Mouse (Mus musculus): ENCODE measurements at regions not wholly inside any gene's neighbourhood (a gene's known extent, or its start where the extent isn't known, plus 50 kb on each side); places are given as distances from the start of the nearest gene placed in this dataset.
A peak's percentile ranks its signal among the peaks of the same experiment; 100 is the strongest.

DNA sequence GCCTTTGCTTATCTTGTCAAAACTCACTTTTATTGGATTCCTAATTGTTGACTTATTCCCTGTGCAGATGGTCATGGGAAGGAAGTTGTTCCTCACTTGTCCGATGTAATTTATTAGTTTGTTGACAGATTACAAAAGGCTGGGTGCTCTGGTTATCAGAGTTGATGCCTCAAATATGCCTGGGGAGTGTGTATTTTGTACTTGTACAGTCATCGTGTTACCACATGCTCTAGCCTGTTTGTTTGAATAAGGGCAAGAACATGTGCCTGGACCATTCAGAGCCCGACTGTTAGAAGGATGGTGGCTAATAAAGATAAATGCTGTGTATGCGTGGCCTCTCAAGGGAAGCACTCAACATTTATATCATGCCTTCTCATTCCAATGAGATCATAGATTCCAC, 288.0 kb downstream of the Trim52 start:
- Histone ChIP-seq H3K27me3 (ENCODE audit: control insufficient read depth, insufficient read depth, low read length) (no peaks in the 10 kb centered on the region), H3K27ac (ENCODE audit: low read depth, low read length) (no peak overlapping the region), H3K9me3 (ENCODE audit: control insufficient read depth, low read length) (no peaks in the 10 kb centered on the region), H3K9ac (ENCODE audit: low read length) (no peak overlapping the region), H3K36me3 (ENCODE audit: control insufficient read depth, insufficient read depth, low read length) (no peaks in the 10 kb centered on the region), H3K4me2 (ENCODE audit: low read depth) (no peak overlapping the region), H3K4me1 (ENCODE audit: control insufficient read depth, insufficient read depth, low read length) (no peaks in the 10 kb centered on the region), H3K4me3 (ENCODE audit: low read depth, low read length) (no peak overlapping the region)
- WGBS: 70% methylated on average over 4 of the region's 4 CpGs
- DNase-seq (ENCODE audit: low spot score): no peak
- no peak for ATAC-seq (ENCODE audit: insufficient read depth, low FRiP score, low TSS enrichment)

DNA sequence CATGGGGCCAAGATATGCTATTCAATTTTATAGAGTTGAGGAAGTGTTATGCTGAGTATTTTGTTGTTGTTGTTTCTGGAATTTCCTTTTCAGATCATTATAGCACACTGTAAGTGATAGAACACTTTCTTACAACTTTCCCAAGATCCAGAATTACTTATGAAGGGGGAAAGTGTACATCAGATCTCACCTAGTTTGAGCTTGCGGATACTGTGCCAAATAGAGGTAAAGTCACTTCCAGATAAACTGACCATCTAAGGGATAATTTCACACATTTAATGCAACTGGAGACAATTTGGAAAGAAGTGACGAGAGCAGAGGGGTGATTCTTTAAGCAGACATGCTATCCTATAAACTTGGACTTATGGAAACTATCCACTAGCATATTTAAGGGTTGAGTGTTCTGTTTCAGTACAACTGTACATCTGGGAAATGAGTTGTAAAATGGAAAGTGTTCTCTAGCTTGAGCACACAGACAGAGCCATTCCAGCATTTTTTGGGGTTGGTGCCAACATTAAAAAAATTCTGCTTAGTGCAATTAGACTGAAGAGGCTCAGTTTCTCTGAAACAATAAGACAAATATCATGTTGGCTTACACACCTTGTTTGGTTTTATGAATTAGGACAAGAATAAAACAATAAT, 307.0 kb downstream of the Trim52 start:
- DNase-seq (ENCODE audit: low spot score) (no peak), ATAC-seq (ENCODE audit: insufficient read depth, low FRiP score, low TSS enrichment) (no peak)
- no peak overlapping the region for H3K4me2 ChIP-seq (ENCODE audit: low read depth)
- H3K36me3 ChIP-seq (ENCODE audit: control insufficient read depth, insufficient read depth, low read length): no peaks in the 10 kb centered on the region
- no peaks in the 10 kb centered on the region for H3K4me1 ChIP-seq (ENCODE audit: control insufficient read depth, insufficient read depth, low read length)
- H3K27me3 ChIP-seq (ENCODE audit: control insufficient read depth, insufficient read depth, low read length): no peaks in the 10 kb centered on the region
- WGBS: 96% methylated on average over 2 of the region's 2 CpGs
- H3K4me3 ChIP-seq (ENCODE audit: low read depth, low read length): no peak overlapping the region
- no peak overlapping the region for H3K27ac ChIP-seq (ENCODE audit: low read depth, low read length)
- no peaks in the 10 kb centered on the region for H3K9me3 ChIP-seq (ENCODE audit: control insufficient read depth, low read length)
- H3K9ac ChIP-seq (ENCODE audit: low read length): no peak overlapping the region

DNA sequence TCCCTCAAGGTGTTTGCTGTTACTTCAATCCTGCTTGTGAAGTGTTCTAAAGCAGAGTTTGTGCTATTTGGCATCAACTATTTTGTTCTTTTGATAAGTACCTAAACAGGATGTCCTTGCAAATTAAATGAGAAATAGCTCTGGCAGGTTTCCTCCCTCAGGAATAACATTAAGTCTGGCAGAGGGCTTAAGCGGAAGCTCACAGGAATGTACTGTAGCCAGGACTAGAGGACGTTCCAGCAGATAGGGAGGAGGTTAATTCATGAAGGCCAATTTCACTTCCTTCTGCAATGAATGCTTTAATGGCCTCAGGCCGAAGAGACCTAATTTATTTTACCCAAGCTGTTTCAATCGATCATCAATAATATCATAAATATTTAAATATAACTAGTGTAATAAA, 318.7 kb downstream of the Trim52 start:
- ATAC-seq (ENCODE audit: insufficient read depth, low FRiP score, low TSS enrichment) (no peak), DNase-seq (ENCODE audit: low spot score) (no peak)
- WGBS: 61% methylated on average over 4 of the region's 4 CpGs
- Histone ChIP-seq H3K9ac (ENCODE audit: low read length) (no peak overlapping the region), H3K4me2 (ENCODE audit: low read depth) (no peak overlapping the region), H3K27ac (ENCODE audit: low read depth, low read length) (no peak overlapping the region), H3K9me3 (ENCODE audit: control insufficient read depth, low read length) (no peaks in the 10 kb centered on the region), H3K4me1 (ENCODE audit: control insufficient read depth, insufficient read depth, low read length) (no peaks in the 10 kb centered on the region), H3K4me3 (ENCODE audit: low read depth, low read length) (no peak overlapping the region), H3K36me3 (ENCODE audit: control insufficient read depth, insufficient read depth, low read length) (no peaks in the 10 kb centered on the region), H3K27me3 (ENCODE audit: control insufficient read depth, insufficient read depth, low read length) (no peaks in the 10 kb centered on the region)

DNA sequence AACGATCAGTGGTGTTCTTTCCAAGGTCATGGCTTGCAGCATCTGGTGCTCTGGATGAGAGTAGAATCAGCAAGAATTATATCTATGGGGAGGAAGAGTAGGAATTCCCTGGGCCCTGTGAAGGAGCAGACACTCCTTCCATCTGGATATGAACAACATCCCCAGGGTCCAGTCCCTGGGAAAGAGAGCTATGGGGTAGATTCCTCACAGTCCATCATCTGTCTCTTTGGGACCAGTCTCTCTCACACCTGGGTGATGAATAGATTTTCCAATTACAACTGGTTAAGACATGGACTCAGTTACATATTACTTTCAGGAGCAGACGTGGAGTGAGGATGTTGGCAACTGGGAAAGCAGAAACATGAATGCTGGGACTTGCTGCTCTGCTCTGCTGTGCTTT, 322.6 kb downstream of the Trim52 start:
- DNase-seq (ENCODE audit: low spot score): no peak

DNA sequence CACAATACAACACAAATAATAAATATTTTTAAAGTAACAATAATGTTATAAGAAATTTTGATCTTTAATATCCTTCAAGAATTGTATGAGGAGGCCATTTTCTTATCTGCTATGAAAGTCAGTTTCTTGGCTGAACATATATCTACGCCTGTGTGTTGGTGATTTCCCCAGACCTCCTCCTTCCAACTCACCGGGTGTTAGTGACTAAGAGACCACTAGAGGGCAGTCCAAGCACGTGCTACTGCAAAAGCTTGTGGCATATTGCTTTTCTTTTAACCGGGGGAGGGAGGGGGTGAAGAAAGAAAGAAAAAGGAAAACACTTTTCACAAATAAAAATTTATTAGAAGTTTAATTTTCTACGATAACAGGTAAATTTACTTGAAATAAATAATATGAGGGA, 333.3 kb downstream of the Trim52 start:
- H3K36me3 ChIP-seq (ENCODE audit: control insufficient read depth, insufficient read depth, low read length): no peaks in the 10 kb centered on the region
- H3K27ac ChIP-seq (ENCODE audit: low read depth, low read length): no peak overlapping the region
- H3K9me3 ChIP-seq (ENCODE audit: control insufficient read depth, low read length): no peaks in the 10 kb centered on the region
- WGBS: 19% methylated on average over 5 of the region's 5 CpGs
- no peak overlapping the region for H3K4me3 ChIP-seq (ENCODE audit: low read depth, low read length)
- H3K4me1 ChIP-seq (ENCODE audit: control insufficient read depth, insufficient read depth, low read length): no peaks in the 10 kb centered on the region
- H3K27me3 ChIP-seq (ENCODE audit: control insufficient read depth, insufficient read depth, low read length): no peaks in the 10 kb centered on the region
- DNase-seq (ENCODE audit: low spot score) (peak; percentile 54), ATAC-seq (ENCODE audit: insufficient read depth, low FRiP score, low TSS enrichment) (peak; percentile 50; the same call in 1 of the 2 replicates)
- no peak overlapping the region for H3K9ac ChIP-seq (ENCODE audit: low read length)
- H3K4me2 ChIP-seq (ENCODE audit: low read depth): no peak overlapping the region

More for the DNA sequence above, 322.6 kb downstream of the Trim52 start:
- H3K9me3 ChIP-seq (ENCODE audit: control insufficient read depth, low read length): no peaks in the 10 kb centered on the region
- no peak overlapping the region for H3K4me3 ChIP-seq (ENCODE audit: low read depth, low read length)
- no peak for ATAC-seq (ENCODE audit: insufficient read depth, low FRiP score, low TSS enrichment)
- H3K4me1 ChIP-seq (ENCODE audit: control insufficient read depth, insufficient read depth, low read length): no peaks in the 10 kb centered on the region
- 56% methylated on average over 2 of the region's 2 CpGs for WGBS
- H3K27ac ChIP-seq (ENCODE audit: low read depth, low read length): no peak overlapping the region
- H3K27me3 ChIP-seq (ENCODE audit: control insufficient read depth, insufficient read depth, low read length): no peaks in the 10 kb centered on the region
- H3K36me3 ChIP-seq (ENCODE audit: control insufficient read depth, insufficient read depth, low read length): no peaks in the 10 kb centered on the region
- no peak overlapping the region for H3K4me2 ChIP-seq (ENCODE audit: low read depth)
- no peak overlapping the region for H3K9ac ChIP-seq (ENCODE audit: low read length)

DNA sequence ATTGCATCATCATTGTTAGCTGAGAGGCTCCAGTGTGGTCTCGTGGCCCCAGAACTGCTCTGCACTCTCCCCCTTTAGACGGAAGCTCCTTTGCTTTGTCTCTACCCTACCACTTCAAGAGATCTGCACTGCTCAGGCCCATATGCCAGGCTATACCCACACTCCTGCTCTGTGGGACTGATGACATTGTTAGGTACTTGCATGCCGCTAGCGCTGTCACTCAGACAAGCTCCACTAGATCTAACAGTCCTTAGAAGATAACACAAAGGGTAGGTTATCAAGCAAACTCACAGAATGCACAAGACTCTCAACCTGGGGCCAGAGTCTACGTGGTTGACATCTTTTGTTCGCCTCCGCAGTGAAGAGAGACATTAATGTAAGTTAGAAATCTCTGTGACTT, 383.1 kb downstream of the Trim52 start:
- no peaks in the 10 kb centered on the region for H3K4me1 ChIP-seq (ENCODE audit: control insufficient read depth, insufficient read depth, low read length)
- H3K9me3 ChIP-seq (ENCODE audit: control insufficient read depth, low read length): no peaks in the 10 kb centered on the region
- WGBS: 87% methylated on average over 7 of the region's 7 CpGs
- H3K27me3 ChIP-seq (ENCODE audit: control insufficient read depth, insufficient read depth, low read length): no peaks in the 10 kb centered on the region
- no peak overlapping the region for H3K4me2 ChIP-seq (ENCODE audit: low read depth)
- no peak overlapping the region for H3K27ac ChIP-seq (ENCODE audit: low read depth, low read length)
- no peaks in the 10 kb centered on the region for H3K36me3 ChIP-seq (ENCODE audit: control insufficient read depth, insufficient read depth, low read length)
- no peak for ATAC-seq (ENCODE audit: insufficient read depth, low FRiP score, low TSS enrichment)
- no peak overlapping the region for H3K9ac ChIP-seq (ENCODE audit: low read length)
- no peak overlapping the region for H3K4me3 ChIP-seq (ENCODE audit: low read depth, low read length)
- no peak for DNase-seq (ENCODE audit: low spot score)

DNA sequence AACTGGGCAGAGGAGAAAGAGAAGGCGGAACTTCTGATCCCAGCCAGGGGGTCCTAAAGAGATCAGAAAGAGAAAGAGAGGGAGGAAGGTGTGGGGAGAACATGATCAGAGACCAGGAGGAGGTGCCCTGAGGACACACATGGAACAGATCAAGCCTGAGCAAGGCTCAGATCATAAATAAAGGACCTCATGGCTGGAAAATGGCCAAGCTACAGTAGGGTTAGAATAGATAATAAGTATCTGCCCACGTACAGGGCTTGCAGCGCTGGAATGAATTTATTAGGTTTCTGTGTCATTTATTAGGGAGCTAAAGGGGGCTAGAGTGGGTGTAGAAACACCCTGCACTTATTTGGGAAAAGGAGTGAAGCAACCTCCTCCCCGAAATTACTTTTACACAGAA, 385.4 kb downstream of the Trim52 start:
- no peak for DNase-seq (ENCODE audit: low spot score)

DNA sequence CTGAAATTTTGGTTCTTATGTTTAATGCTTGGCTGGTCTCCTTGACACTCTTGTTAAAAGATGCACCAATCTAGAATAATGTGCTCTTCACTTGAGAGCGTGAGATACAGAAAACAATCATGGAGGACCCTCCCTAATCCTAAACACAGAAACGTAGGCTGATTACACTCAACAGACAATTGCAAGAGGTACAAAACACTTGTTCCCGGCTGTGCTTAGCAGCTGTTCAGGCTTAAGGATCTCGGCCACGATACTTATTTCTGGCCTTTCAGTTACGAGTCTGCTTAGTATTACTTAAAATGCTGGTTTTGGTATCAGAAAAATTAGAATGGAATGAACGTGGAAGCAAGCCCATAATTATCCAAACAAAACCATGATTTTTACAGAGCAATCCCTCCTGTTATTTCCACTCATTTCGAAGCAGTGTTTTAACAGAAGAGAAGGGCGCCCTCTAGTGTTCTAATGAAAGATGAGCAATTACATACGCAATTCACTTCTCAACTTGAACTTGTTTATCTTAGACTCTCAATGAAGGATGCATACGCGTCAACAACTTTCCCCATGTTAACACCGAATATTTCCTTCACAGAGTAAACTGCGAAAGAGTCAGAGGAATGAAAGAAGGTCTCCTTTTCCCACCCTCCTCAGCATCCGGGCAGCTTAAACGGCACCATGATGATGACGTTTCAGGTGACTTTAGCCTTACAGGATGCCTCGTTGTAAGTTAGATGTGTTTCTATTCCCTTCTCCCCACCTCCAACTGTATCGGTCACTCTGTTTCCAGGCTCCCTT, 394.5 kb downstream of the Trim52 start:
- Histone ChIP-seq H3K4me1 (ENCODE audit: control insufficient read depth, insufficient read depth, low read length) (no peaks in the 10 kb centered on the region), H3K36me3 (ENCODE audit: control insufficient read depth, insufficient read depth, low read length) (no peaks in the 10 kb centered on the region; the same call in 1 of the 2 replicates), H3K9me3 (ENCODE audit: control insufficient read depth, low read length) (no peaks in the 10 kb centered on the region), H3K4me2 (ENCODE audit: low read depth) (no peak overlapping the region), H3K4me3 (ENCODE audit: low read depth, low read length) (no peak overlapping the region), H3K27me3 (ENCODE audit: control insufficient read depth, insufficient read depth, low read length) (no peaks in the 10 kb centered on the region), H3K9ac (ENCODE audit: low read length) (no peak overlapping the region), H3K27ac (ENCODE audit: low read depth, low read length) (no peak overlapping the region)
- WGBS: 52% methylated on average over 19 of the region's 19 CpGs
- no peak for ATAC-seq (ENCODE audit: insufficient read depth, low FRiP score, low TSS enrichment)
- DNase-seq (ENCODE audit: low spot score): peak; percentile 55

More for the DNA sequence above, 385.4 kb downstream of the Trim52 start:
- Histone ChIP-seq H3K9ac (ENCODE audit: low read length) (no peak overlapping the region), H3K36me3 (ENCODE audit: control insufficient read depth, insufficient read depth, low read length) (no peaks in the 10 kb centered on the region), H3K9me3 (ENCODE audit: control insufficient read depth, low read length) (no peaks in the 10 kb centered on the region), H3K4me1 (ENCODE audit: control insufficient read depth, insufficient read depth, low read length) (no peaks in the 10 kb centered on the region), H3K4me3 (ENCODE audit: low read depth, low read length) (no peak overlapping the region), H3K4me2 (ENCODE audit: low read depth) (no peak overlapping the region), H3K27ac (ENCODE audit: low read depth, low read length) (no peak overlapping the region), H3K27me3 (ENCODE audit: control insufficient read depth, insufficient read depth, low read length) (no peaks in the 10 kb centered on the region)
- ATAC-seq (ENCODE audit: insufficient read depth, low FRiP score, low TSS enrichment): no peak
- 80% methylated on average over 4 of the region's 4 CpGs for WGBS

DNA sequence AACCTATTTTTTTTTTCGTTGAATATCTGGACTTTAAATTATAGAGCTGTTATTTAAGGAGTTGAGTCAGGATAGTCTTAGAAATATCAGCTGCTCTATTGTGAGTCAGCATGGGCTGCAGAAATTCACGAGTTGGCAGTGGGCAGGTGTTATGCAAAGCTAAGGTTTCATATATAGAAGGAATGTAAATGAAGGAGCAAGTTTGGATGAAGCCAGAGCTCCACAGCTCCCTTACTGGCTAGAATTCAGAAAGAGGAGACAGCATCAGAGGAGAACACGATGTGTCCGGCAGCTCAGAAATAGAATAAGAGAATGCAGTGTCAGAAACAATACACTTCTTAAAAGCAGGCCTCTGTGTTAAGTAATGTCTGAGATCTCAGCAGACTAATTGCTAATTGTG, 400.9 kb downstream of the Trim52 start:
- no peak for ATAC-seq (ENCODE audit: insufficient read depth, low FRiP score, low TSS enrichment)
- Histone ChIP-seq H3K36me3 (ENCODE audit: control insufficient read depth, insufficient read depth, low read length) (no peaks in the 10 kb centered on the region), H3K27me3 (ENCODE audit: control insufficient read depth, insufficient read depth, low read length) (no peaks in the 10 kb centered on the region), H3K27ac (ENCODE audit: low read depth, low read length) (no peak overlapping the region), H3K4me3 (ENCODE audit: low read depth, low read length) (no peak overlapping the region), H3K9ac (ENCODE audit: low read length) (no peak overlapping the region), H3K4me1 (ENCODE audit: control insufficient read depth, insufficient read depth, low read length) (no peaks in the 10 kb centered on the region), H3K9me3 (ENCODE audit: control insufficient read depth, low read length) (no peaks in the 10 kb centered on the region), H3K4me2 (ENCODE audit: low read depth) (no peak overlapping the region)
- DNase-seq (ENCODE audit: low spot score): no peak
- 80% methylated on average over 4 of the region's 4 CpGs for WGBS
